Mouse (Mus musculus) Patski (cell line): Measurements from ENCODE around the gene Zscan4b. TPM values are rescaled to one million over a fixed set of nuclear protein-coding genes. Genes with fewer than 3 reads are reported as not detected.
"Not testable (repeated sequence)": the region's sequence is repeated elsewhere in the genome, so short reads cannot be mapped to it uniquely, and the experiment has no call there.

ENCODE experiments used
- ATAC-seq: fragments of 100-300 bp; one replicate; pipeline ENCODE4 v1.8.0; 2021
- CTCF ChIA-PET: fragments of 350-600 bp; sonication (Branson Sonifier 250); formaldehyde crosslinking; loops from one replicate; lab custom pipeline; 2022; ENCODE audit warnings: inconsistent platforms; lab: Charles Lee
- POLR2A ChIA-PET: fragments of 350-600 bp; sonication (Branson Sonifier 250); formaldehyde crosslinking; loops from one replicate; lab custom pipeline; 2022; ENCODE audit warnings: antibody characterized with exemption, inconsistent platforms; lab: Charles Lee
- DNase-seq: peaks from one replicate; pipeline ENCODE4 v3.0.0-alpha.2; 2011; ENCODE audit warnings: low read depth, low spot score
- H3K27me3 ChIP-seq: fragments of 371-371 bp; one replicate; pipeline ENCODE4 v1.5.1; 2021
- in situ Hi-C: fragments of 300-500 bp; cut with MboI; formaldehyde crosslinking; loops from 3 replicates; pipeline ENCODE4 v1.11.1; 2018; ENCODE audit warnings: low pct_unique_long_range_greater_than_20kb, mixed read lengths
- polyA plus RNA-seq: library from polyadenylated mRNA; unstranded; gene quantifications from one replicate; pipeline ENCODE4 v1.2.3, GENCODE M21; 2021

Gene Zscan4b
- polyA plus RNA-seq = 0.04 TPM

GRCm38 (mm10) chr7:10904950-10905349, at the start of gene Zscan4b:
Zscan4b (minus strand) TSS chr7:10905050.
- in situ Hi-C loops, CTCF ChIA-PET, H3K27me3 ChIP-seq, DNase-seq, POLR2A ChIA-PET, ATAC-seq: not testable (repeated sequence)

Other genes starting within 250 kb of the Zscan4b start
- gene Nlrp4b, start 217.3 kb downstream of the Zscan4b start, polyA plus RNA-seq = not detected
- not detected for gene Vmn1r71, start 150.7 kb downstream of the Zscan4b start, polyA plus RNA-seq
- gene Zscan4c, start 100.7 kb upstream of the Zscan4b start, polyA plus RNA-seq = not detected
- not detected for gene Zscan4-ps1, start 164.6 kb upstream of the Zscan4b start, polyA plus RNA-seq